Mouse (Mus musculus) lung, embryonic 16.5 days (tissue): ENCODE results near the gene Srpk2. TPM values are rescaled to one million over a fixed set of nuclear protein-coding genes. Genes with fewer than 3 reads are reported as not detected.
"Not testable (repeated sequence)": the region's sequence is repeated elsewhere in the genome, so short reads cannot be mapped to it uniquely, and the experiment has no call there.

Experiments
- ATAC-seq: fragments of 200-750 bp; cut with Nextera tagmentation; 2 replicates; pipeline ENCODE4 v1.8.0; 2017; ENCODE audit warnings: low read depth, mild to moderate bottlenecking, moderate library complexity
- H3K27ac ChIP-seq: fragments of 300-500 bp; sonication (generic); 2 replicates; pipeline ENCODE4 v1.5.1; 2014; ENCODE audit warnings: mild to moderate bottlenecking, control low read depth, low read length
- H3K27me3 ChIP-seq: fragments of 300-500 bp; sonication (generic); 2 replicates; pipeline ENCODE4 v1.6.1; 2014; ENCODE audit warnings: low read depth, low read length, mixed read lengths; ENCODE audit not compliant: control insufficient read depth, insufficient read depth
- H3K36me3 ChIP-seq: fragments of 300-500 bp; sonication (generic); 2 replicates; pipeline ENCODE4 v1.6.1; 2014; ENCODE audit warnings: low read length; ENCODE audit not compliant: control insufficient read depth, insufficient read depth
- H3K4me1 ChIP-seq: fragments of 300-500 bp; sonication (generic); replicated peaks from 2 replicates; pipeline ENCODE4 v1.6.1; 2014; ENCODE audit warnings: low read length, mixed read lengths; ENCODE audit not compliant: control insufficient read depth, insufficient read depth
- H3K4me2 ChIP-seq: fragments of 300-500 bp; sonication (generic); 2 replicates; pipeline ENCODE4 v1.6.1; 2014; ENCODE audit warnings: low read depth, low read length, control low read depth
- H3K4me3 ChIP-seq: fragments of 300-500 bp; sonication (generic); 2 replicates; pipeline ENCODE4 v1.5.1; 2014; ENCODE audit warnings: mild to moderate bottlenecking, low read length, control low read depth
- H3K9ac ChIP-seq: fragments of 300-500 bp; sonication (generic); 2 replicates; pipeline ENCODE4 v1.6.1; 2014; ENCODE audit warnings: low read length, control low read depth
- H3K9me3 ChIP-seq: fragments of 300-500 bp; sonication (generic); 2 replicates; pipeline ENCODE4 v1.6.1; 2016; ENCODE audit warnings: low read length; ENCODE audit not compliant: control insufficient read depth
- WGBS: fragments of 180-500 bp; shearing (Covaris S2); extraction: QIAGEN DNeasy Blood & Tissue Kit; methylation state at CpG from one replicate; pipeline ENCODE4 v1.1.7; 2014; 5-methylcytosine and 5-hydroxymethylcytosine counted together
- polyA plus RNA-seq: library from polyadenylated mRNA; unstranded; fragments of >200 nt; fragmentation: Nextera tagmentation; extraction: Ambion mirVana; gene quantifications from 2 replicates; pipeline ENCODE4 v1.2.1, GENCODE M21; 2015

The Srpk2 gene
- 43.7 and 45.7 TPM in 2 replicates for polyA plus RNA-seq

DNA sequence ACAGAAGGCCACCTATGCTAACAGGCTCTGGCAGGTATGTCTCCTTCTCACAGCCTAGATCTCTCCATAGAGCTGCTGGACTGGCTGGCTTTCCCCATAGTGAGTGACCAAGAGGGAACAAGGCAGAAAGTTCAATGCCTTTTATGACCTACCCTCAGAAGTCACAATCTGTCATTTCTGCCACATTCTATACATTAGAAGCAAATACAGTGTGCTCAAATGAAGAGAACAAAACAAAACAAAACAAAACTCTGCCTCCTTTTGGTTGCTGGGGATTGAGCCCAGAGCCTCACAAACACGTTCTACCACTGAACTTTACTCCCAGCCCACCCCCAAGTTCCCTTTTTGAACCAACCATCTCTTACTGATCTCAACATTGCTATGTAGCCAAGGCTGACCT, at the start of gene Srpk2:
Gene Srpk2, minus strand, starts transcription at position 101 of the 400 bp plus-strand sequence.
- Histone ChIP-seq H3K36me3 (no peaks in the 10 kb centered on the region), H3K4me1 (no peaks in the 10 kb centered on the region), H3K27ac (no peak within 1 kb of the TSS), H3K9me3 (no peaks in the 10 kb centered on the region), H3K27me3 (no peaks in the 10 kb centered on the region), H3K9ac (no peak within 1 kb of the TSS), H3K4me3 (no peak within 1 kb of the TSS), H3K4me2 (no peak within 1 kb of the TSS)
- no peak for ATAC-seq
- WGBS: 45% methylated on average over 1 of the region's 1 CpGs

DNA sequence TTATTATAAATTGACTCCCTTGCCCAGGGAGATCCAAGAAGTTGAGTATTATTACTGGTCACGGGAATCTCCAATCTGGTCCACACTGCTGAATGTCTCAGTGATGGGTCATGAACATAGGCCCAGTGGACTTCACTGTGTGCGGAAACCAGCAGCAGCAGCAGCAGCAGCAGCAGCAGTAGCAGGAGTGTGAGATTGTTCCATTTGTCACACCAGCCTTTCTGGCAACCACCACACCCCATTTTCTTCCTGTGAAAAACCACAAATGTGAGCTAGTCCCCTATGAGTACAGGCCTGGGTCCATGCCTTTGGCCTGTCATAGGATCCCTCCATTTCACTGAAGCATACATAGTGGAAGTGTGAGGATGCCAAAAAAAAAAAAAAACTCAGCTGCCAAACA, 37.5 kb upstream of the Srpk2 start:
- no peak for ATAC-seq

GRCm38 (mm10) chr5:23718881-23719328, 34.5 kb upstream of the Srpk2 start:
- H3K4me1 ChIP-seq: no peaks in the 10 kb centered on the region
- no peaks in the 10 kb centered on the region for H3K27me3 ChIP-seq
- H3K4me2 ChIP-seq: no peak overlapping the region
- no peaks in the 10 kb centered on the region for H3K36me3 ChIP-seq
- no peak overlapping the region for H3K4me3 ChIP-seq
- H3K27ac ChIP-seq: no peak overlapping the region
- no peaks in the 10 kb centered on the region for H3K9me3 ChIP-seq
- no peak overlapping the region for H3K9ac ChIP-seq
- WGBS: 67% methylated on average over 4 of the region's 4 CpGs
- no peak for ATAC-seq

More for the DNA sequence above, 37.5 kb upstream of the Srpk2 start:
- Histone ChIP-seq H3K4me1 (no peaks in the 10 kb centered on the region), H3K4me2 (no peak overlapping the region), H3K9me3 (0 out of 2 replicates have a peak, but pooled peaks cover 2% of the 10 kb centered on the region), H3K4me3 (no peak overlapping the region), H3K27me3 (no peaks in the 10 kb centered on the region), H3K9ac (no peak overlapping the region), H3K27ac (no peak overlapping the region), H3K36me3 (no peaks in the 10 kb centered on the region)
- WGBS: 98% methylated on average over 2 of the region's 2 CpGs

GRCm38 (mm10) chr5:23718182-23718534, 33.7 kb upstream of the Srpk2 start:
- no peak overlapping the region for H3K4me2 ChIP-seq
- ATAC-seq: no peak
- no peak overlapping the region for H3K27ac ChIP-seq
- H3K9me3 ChIP-seq: no peaks in the 10 kb centered on the region
- H3K36me3 ChIP-seq: no peaks in the 10 kb centered on the region
- 61% methylated on average over 1 of the region's 1 CpGs for WGBS
- no peaks in the 10 kb centered on the region for H3K27me3 ChIP-seq
- no peak overlapping the region for H3K4me3 ChIP-seq
- H3K4me1 ChIP-seq: no peaks in the 10 kb centered on the region
- no peak overlapping the region for H3K9ac ChIP-seq

DNA sequence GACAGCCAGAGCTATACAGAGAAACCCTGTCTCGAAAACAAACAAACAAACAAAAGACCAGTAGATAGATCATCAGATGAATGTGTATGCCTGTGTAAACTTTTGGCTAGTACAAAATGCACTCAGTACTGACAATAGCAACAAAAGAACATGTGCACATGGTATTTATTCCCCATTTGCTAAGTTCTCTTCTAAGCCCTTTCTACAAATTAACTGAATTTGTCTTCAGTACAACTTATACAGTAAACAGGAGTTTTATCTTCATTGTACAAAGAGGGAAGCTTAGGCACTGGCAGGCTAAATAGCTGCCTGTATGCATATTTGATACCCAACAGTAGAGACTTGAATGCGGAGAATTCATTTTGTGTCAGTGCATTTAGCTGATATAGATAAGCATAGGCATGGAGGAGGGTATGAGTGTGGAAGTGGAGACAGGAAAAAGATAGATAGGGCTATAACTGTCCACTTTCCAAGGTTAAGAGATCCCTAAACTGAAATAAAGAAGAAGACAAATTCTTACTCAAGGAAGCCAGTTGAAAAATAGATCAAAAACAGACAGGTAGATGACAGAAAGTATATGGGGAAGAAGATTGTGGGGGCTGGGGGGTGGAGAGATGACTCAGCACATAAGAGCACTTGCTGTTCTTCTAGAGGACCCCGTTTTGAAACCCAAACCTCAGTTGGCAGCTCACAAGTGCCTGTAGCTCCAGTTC, 33.2 kb upstream of the Srpk2 start:
- Histone ChIP-seq H3K4me2 (no peak overlapping the region), H3K9me3 (no peaks in the 10 kb centered on the region), H3K9ac (no peak overlapping the region), H3K4me1 (peaks cover 3% of the 10 kb centered on the region), H3K4me3 (no peak overlapping the region), H3K36me3 (no peaks in the 10 kb centered on the region), H3K27ac (no peak overlapping the region), H3K27me3 (no peaks in the 10 kb centered on the region)
- ATAC-seq: no peak
- WGBS: 63% methylated on average over 3 of the region's 3 CpGs

DNA sequence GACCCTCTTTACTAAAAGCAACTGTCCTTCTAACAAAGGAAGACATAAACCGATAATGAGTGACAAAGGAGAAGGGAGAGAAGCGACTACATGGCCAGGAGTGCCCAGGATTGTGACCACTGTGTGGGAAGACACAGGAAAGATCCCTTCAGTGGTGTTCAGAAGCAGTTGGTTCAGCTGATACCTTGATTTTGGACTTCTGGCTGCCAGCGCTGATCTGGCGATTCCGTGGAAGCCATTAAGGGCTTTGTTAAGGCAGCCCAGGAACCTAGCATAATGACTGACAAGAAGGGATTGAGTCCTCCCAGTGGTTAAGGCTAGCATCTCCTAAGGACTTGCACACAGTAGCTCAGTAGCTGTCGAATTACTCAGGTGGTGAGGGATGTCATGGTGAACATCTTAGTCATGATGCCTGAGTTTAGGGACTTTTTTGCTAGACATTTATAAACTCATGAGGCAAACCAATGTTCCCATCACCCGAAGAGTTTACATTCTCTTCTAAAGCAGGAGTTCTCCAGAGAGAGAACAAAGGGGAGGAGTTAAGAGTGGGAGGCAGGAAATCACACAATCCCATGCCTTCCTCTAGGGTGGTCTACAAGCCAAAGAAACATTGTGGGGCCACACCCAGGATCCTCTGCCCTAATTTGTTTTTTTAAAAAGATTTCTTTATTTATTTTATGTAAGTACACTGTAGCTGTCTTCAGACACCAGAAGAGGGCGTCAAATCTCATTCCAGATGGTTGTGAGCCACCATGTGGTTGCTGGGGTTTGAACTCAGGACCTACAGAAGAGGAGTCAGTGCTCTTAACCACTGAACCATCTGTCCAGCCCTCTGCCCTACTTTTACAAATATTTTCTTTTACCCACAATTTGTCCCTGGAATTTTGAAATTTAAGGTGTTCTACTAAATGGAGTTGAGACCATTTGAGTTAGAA, 29.3 kb upstream of the Srpk2 start:
- WGBS: 90% methylated on average over 8 of the region's 8 CpGs
- no peak for ATAC-seq
- Histone ChIP-seq H3K4me3 (no peak overlapping the region), H3K9ac (no peak overlapping the region), H3K27me3 (no peaks in the 10 kb centered on the region), H3K9me3 (peaks cover 10% of the 10 kb centered on the region), H3K4me1 (peaks cover 6% of the 10 kb centered on the region), H3K27ac (no peak overlapping the region), H3K36me3 (peaks cover 19% of the 10 kb centered on the region), H3K4me2 (no peak overlapping the region)

DNA sequence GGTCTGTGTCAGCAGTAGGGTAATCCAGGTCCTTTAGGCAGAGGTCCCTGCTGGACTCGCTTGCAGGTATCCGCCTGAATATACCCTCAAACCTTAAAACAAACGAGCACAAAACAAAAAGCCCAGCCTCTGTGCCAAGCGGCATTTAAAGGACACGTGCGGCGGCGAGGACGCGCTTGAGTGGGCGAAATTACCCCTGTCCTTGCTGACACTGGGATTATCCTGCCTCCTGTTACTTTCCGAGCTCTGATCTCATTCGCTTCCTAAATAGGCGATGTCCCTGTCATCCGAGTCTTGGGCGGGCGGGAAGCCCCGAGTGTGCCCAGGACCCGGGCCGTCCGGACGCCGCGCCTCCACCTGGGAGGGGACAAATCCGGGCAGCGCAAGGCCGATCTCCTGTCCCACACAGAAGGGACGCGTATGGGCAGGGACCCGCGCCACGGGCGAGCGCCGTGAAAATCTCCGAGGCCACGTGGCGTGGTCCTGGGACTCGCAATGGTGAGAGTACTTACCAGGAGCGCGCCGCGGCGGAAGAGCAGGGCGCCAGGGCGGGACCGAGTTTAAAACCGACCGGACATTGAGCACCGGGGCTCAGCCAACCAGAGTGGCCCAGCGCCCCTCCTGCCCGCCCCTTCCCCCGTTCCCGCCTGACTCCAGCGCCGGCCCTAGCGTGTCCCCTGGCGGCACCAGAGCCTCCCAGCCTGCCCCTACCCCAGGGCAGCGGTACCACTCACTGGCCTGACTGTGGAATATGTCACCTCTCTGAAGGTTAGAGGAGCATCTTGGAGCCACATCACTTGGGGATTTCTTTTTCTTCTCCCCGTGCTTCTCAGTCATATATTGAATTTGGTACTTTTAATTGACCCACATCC, 27.9 kb upstream of the Srpk2 start:
- peak overlapping the region; percentile 83 for H3K4me3 ChIP-seq
- H3K9me3 ChIP-seq: peaks cover 16% of the 10 kb centered on the region
- peaks cover 6% of the 10 kb centered on the region for H3K4me1 ChIP-seq
- H3K4me2 ChIP-seq: peak overlapping the region; percentile 74
- H3K36me3 ChIP-seq: peaks cover 29% of the 10 kb centered on the region
- no peaks in the 10 kb centered on the region for H3K27me3 ChIP-seq
- peak overlapping the region; percentile 72 for H3K27ac ChIP-seq
- 4% methylated on average over 59 of the region's 60 CpGs for WGBS
- peak; percentile 100 for ATAC-seq
- peak overlapping the region; percentile 85 for H3K9ac ChIP-seq

- Histone ChIP-seq H3K36me3 (peaks cover 35% of the 10 kb centered on the region), H3K9me3 (peaks cover 22% of the 10 kb centered on the region), H3K27ac (peak overlapping the region; percentile 72), H3K4me3 (peak overlapping the region; percentile 83), H3K9ac (peak overlapping the region; percentile 85), H3K4me2 (peak overlapping the region; percentile 74)
- H3K4me1 ChIP-seq, ATAC-seq, H3K27me3 ChIP-seq: not testable (repeated sequence)
- 43% methylated on average over 6 of the region's 6 CpGs for WGBS
Observed at GRCm38 (mm10) chr5:23711671-23712129, 27.3 kb upstream of the Srpk2 start.
